Mouse (Mus musculus): ENCODE data around the gene Lpar4. TPM values are rescaled to one million over a fixed set of nuclear protein-coding genes. Genes with fewer than 3 reads are reported as not detected.

Gene Lpar4
- polyA plus RNA-seq, 1 experiment from 2014 or later = 11.5 TPM

- no peak overlapping the region for H3K27ac ChIP-seq (replicated peaks in 1 of 2; ENCODE audit: control insufficient read depth in 1 of 2, insufficient read depth in 1 of 2, low read depth in 2 of 2, low read length in 2 of 2)
- H3K4me2 ChIP-seq (ENCODE audit: low read length) = no peak overlapping the region
- H3K9ac ChIP-seq (ENCODE audit: low read length) = no peak overlapping the region
- no peaks in the 10 kb centered on the region for H3K27me3 ChIP-seq (ENCODE audit: control insufficient read depth, insufficient read depth, low read length)
- no peak for ATAC-seq (ENCODE audit: insufficient number of reproducible peaks, insufficient read depth, low FRiP score, low read depth)
- H3K4me1 ChIP-seq (ENCODE audit: control insufficient read depth in 2 of 2, insufficient read depth in 2 of 2, low read length in 2 of 2) = no peaks in the 10 kb centered on the region
- no peaks in the 10 kb centered on the region for H3K9me3 ChIP-seq (ENCODE audit: control insufficient read depth, low read length)
- H3K36me3 ChIP-seq (ENCODE audit: control insufficient read depth, insufficient read depth, low read length) = no peaks in the 10 kb centered on the region
- WGBS = 74% methylated on average over 3 of the region's 3 CpGs
- no peak overlapping the region for H3K4me3 ChIP-seq (ENCODE audit: control insufficient read depth in 1 of 2, insufficient read depth in 1 of 2, low read depth in 1 of 2, low read length in 2 of 2)
Observed at GRCm38 (mm10) chrX:106939326-106939725, 18.9 kb downstream of the Lpar4 start.

- ATAC-seq (ENCODE audit: insufficient number of reproducible peaks, insufficient read depth, low FRiP score, low read depth) = no peak
- Histone ChIP-seq H3K4me1 (ENCODE audit: control insufficient read depth in 2 of 2, insufficient read depth in 2 of 2, low read length in 2 of 2) (no peaks in the 10 kb centered on the region), H3K27ac (replicated peaks in 1 of 2; ENCODE audit: control insufficient read depth in 1 of 2, insufficient read depth in 1 of 2, low read depth in 2 of 2, low read length in 2 of 2) (no peak overlapping the region), H3K27me3 (ENCODE audit: control insufficient read depth, insufficient read depth, low read length) (no peaks in the 10 kb centered on the region), H3K36me3 (ENCODE audit: control insufficient read depth, insufficient read depth, low read length) (no peaks in the 10 kb centered on the region), H3K9ac (ENCODE audit: low read length) (no peak overlapping the region), H3K4me3 (ENCODE audit: control insufficient read depth in 1 of 2, insufficient read depth in 1 of 2, low read depth in 1 of 2, low read length in 2 of 2) (no peak overlapping the region), H3K4me2 (ENCODE audit: low read length) (no peak overlapping the region), H3K9me3 (ENCODE audit: control insufficient read depth, low read length) (no peaks in the 10 kb centered on the region)
- 70% methylated on average over 1 of the region's 1 CpGs for WGBS
Observed at GRCm38 (mm10) chrX:106950558-106950957, 30.1 kb downstream of the Lpar4 start.

GRCm38 (mm10) chrX:106951016-106951415 is 30.6 kb downstream of the Lpar4 start:
- H3K4me1 ChIP-seq (ENCODE audit: control insufficient read depth in 2 of 2, insufficient read depth in 2 of 2, low read length in 2 of 2) = no peaks in the 10 kb centered on the region
- no peaks in the 10 kb centered on the region for H3K27me3 ChIP-seq (ENCODE audit: control insufficient read depth, insufficient read depth, low read length)
- H3K36me3 ChIP-seq (ENCODE audit: control insufficient read depth, insufficient read depth, low read length) = no peaks in the 10 kb centered on the region
- H3K9me3 ChIP-seq (ENCODE audit: control insufficient read depth, low read length) = no peaks in the 10 kb centered on the region
- no peak overlapping the region for H3K27ac ChIP-seq (replicated peaks in 1 of 2; ENCODE audit: control insufficient read depth in 1 of 2, insufficient read depth in 1 of 2, low read depth in 2 of 2, low read length in 2 of 2)
- H3K4me2 ChIP-seq (ENCODE audit: low read length) = no peak overlapping the region
- no peak overlapping the region for H3K9ac ChIP-seq (ENCODE audit: low read length)
- no peak overlapping the region for H3K4me3 ChIP-seq (ENCODE audit: control insufficient read depth in 1 of 2, insufficient read depth in 1 of 2, low read depth in 1 of 2, low read length in 2 of 2)
- ATAC-seq (ENCODE audit: insufficient number of reproducible peaks, insufficient read depth, low FRiP score, low read depth) = no peak
- WGBS = 19% methylated on average over 2 of the region's 2 CpGs

GRCm38 (mm10) chrX:106953840-106954239 is 33.4 kb downstream of the Lpar4 start:
- Histone ChIP-seq H3K4me1 (ENCODE audit: control insufficient read depth in 2 of 2, insufficient read depth in 2 of 2, low read length in 2 of 2) (no peaks in the 10 kb centered on the region), H3K27ac (replicated peaks in 1 of 2; ENCODE audit: control insufficient read depth in 1 of 2, insufficient read depth in 1 of 2, low read depth in 2 of 2, low read length in 2 of 2) (no peak overlapping the region), H3K4me2 (ENCODE audit: low read length) (no peak overlapping the region), H3K4me3 (ENCODE audit: control insufficient read depth in 1 of 2, insufficient read depth in 1 of 2, low read depth in 1 of 2, low read length in 2 of 2) (no peak overlapping the region), H3K9ac (ENCODE audit: low read length) (no peak overlapping the region), H3K9me3 (ENCODE audit: control insufficient read depth, low read length) (no peaks in the 10 kb centered on the region), H3K36me3 (ENCODE audit: control insufficient read depth, insufficient read depth, low read length) (no peaks in the 10 kb centered on the region), H3K27me3 (ENCODE audit: control insufficient read depth, insufficient read depth, low read length) (no peaks in the 10 kb centered on the region)
- ATAC-seq (ENCODE audit: insufficient number of reproducible peaks, insufficient read depth, low FRiP score, low read depth) = no peak
- 61% methylated on average over 1 of the region's 1 CpGs for WGBS

GRCm38 (mm10) chrX:106962233-106962632 is 41.8 kb downstream of the Lpar4 start:
- no peaks in the 10 kb centered on the region for H3K27me3 ChIP-seq (ENCODE audit: control insufficient read depth, insufficient read depth, low read length)
- H3K9me3 ChIP-seq (ENCODE audit: control insufficient read depth, low read length) = no peaks in the 10 kb centered on the region
- no peak overlapping the region for H3K27ac ChIP-seq (replicated peaks in 1 of 2; ENCODE audit: control insufficient read depth in 1 of 2, insufficient read depth in 1 of 2, low read depth in 2 of 2, low read length in 2 of 2)
- no peaks in the 10 kb centered on the region; a peak in 1 of 4 replicates for H3K4me1 ChIP-seq (ENCODE audit: control insufficient read depth in 2 of 2, insufficient read depth in 2 of 2, low read length in 2 of 2)
- no peaks in the 10 kb centered on the region for H3K36me3 ChIP-seq (ENCODE audit: control insufficient read depth, insufficient read depth, low read length)
- no peak overlapping the region for H3K9ac ChIP-seq (ENCODE audit: low read length)
- 44% methylated on average over 2 of the region's 2 CpGs for WGBS
- H3K4me2 ChIP-seq (ENCODE audit: low read length) = no peak overlapping the region
- ATAC-seq (ENCODE audit: insufficient number of reproducible peaks, insufficient read depth, low FRiP score, low read depth) = no peak
- H3K4me3 ChIP-seq (ENCODE audit: control insufficient read depth in 1 of 2, insufficient read depth in 1 of 2, low read depth in 1 of 2, low read length in 2 of 2) = no peak overlapping the region

GRCm38 (mm10) chrX:106964326-106964725 is 43.9 kb downstream of the Lpar4 start:
- Histone ChIP-seq H3K9me3 (ENCODE audit: control insufficient read depth, low read length) (no peaks in the 10 kb centered on the region), H3K9ac (ENCODE audit: low read length) (no peak overlapping the region), H3K36me3 (ENCODE audit: control insufficient read depth, insufficient read depth, low read length) (no peaks in the 10 kb centered on the region), H3K4me2 (ENCODE audit: low read length) (no peak overlapping the region), H3K27ac (replicated peaks in 1 of 2; ENCODE audit: control insufficient read depth in 1 of 2, insufficient read depth in 1 of 2, low read depth in 2 of 2, low read length in 2 of 2) (no peak overlapping the region), H3K4me1 (ENCODE audit: control insufficient read depth in 2 of 2, insufficient read depth in 2 of 2, low read length in 2 of 2) (no peaks in the 10 kb centered on the region; a peak in 1 of 4 replicates), H3K4me3 (ENCODE audit: control insufficient read depth in 1 of 2, insufficient read depth in 1 of 2, low read depth in 1 of 2, low read length in 2 of 2) (no peak overlapping the region), H3K27me3 (ENCODE audit: control insufficient read depth, insufficient read depth, low read length) (no peaks in the 10 kb centered on the region)
- ATAC-seq (ENCODE audit: insufficient number of reproducible peaks, insufficient read depth, low FRiP score, low read depth) = no peak
- 49% methylated on average over 2 of the region's 2 CpGs for WGBS

Other genes starting within 250 kb of the Lpar4 start
- 8.2 and 8.5 TPM in 2 replicates for gene Rtl3, start 80.0 kb upstream of the Lpar4 start, polyA plus RNA-seq (2014; fragmentation: Nextera tagmentation; extraction: Ambion mirVana)
- not detected in 2 replicates for gene P2ry10, start 167.9 kb downstream of the Lpar4 start, polyA plus RNA-seq (2014; fragmentation: Nextera tagmentation; extraction: Ambion mirVana)
- 0.90 and 0.92 TPM in 2 replicates for gene P2ry10b, start 228.3 kb downstream of the Lpar4 start, polyA plus RNA-seq (2014; fragmentation: Nextera tagmentation; extraction: Ambion mirVana)

Data from heart, embryonic 14.5 days (tissue).